Mouse (Mus musculus) liver, adult 2 months (tissue): ENCODE measurements around the gene Scaf4. TPM values are rescaled to one million over a fixed set of nuclear protein-coding genes. Genes with fewer than 3 reads are reported as not detected.

Experiments
- DNase-seq: peaks from one replicate; pipeline ENCODE4 v3.0.0-alpha.2; 2011; ENCODE audit warnings: low read depth, low spot score; ENCODE audit errors: extremely low read depth
- H3K27ac ChIP-seq: fragments of 200-500 bp; replicated peaks from 2 replicates; pipeline ENCODE4 v1.5.1; 2012; ENCODE audit warnings: low read depth, mild to moderate bottlenecking, control low read depth, inconsistent platforms, low read length; ENCODE audit not compliant: insufficient read depth
- H3K27me3 ChIP-seq: fragments of 200-500 bp; 2 replicates; pipeline ENCODE4 v1.6.1; 2012; ENCODE audit warnings: mild to moderate bottlenecking, moderate library complexity, low read length, inconsistent platforms; ENCODE audit not compliant: control insufficient read depth, insufficient read depth
- H3K36me3 ChIP-seq: fragments of 200-500 bp; 2 replicates; pipeline ENCODE4 v1.6.1; 2012; ENCODE audit warnings: low read length, inconsistent platforms; ENCODE audit not compliant: control insufficient read depth, insufficient read depth
- H3K4me1 ChIP-seq: fragments of 200-500 bp; 2 replicates; pipeline ENCODE4 v1.6.1; 2011; ENCODE audit warnings: low read length; ENCODE audit not compliant: control insufficient read depth, insufficient read depth
- H3K4me3 ChIP-seq: fragments of 200-500 bp; 2 replicates; pipeline ENCODE4 v1.5.1; 2011; ENCODE audit warnings: low read depth, mild to moderate bottlenecking, control low read depth, low read length, moderate library complexity; ENCODE audit not compliant: insufficient read depth
- H3K79me2 ChIP-seq: fragments of 200-500 bp; 2 replicates; pipeline ENCODE4 v1.6.1; 2012; ENCODE audit warnings: inconsistent platforms, mild to moderate bottlenecking, low read length, moderate library complexity; ENCODE audit not compliant: control insufficient read depth, insufficient read depth
- H3K9ac ChIP-seq: fragments of 200-500 bp; 2 replicates; pipeline ENCODE4 v1.6.1; 2012; ENCODE audit warnings: low read depth, mild to moderate bottlenecking, control low read depth, inconsistent platforms, low read length
- CTCF ChIP-seq: fragments of 200-500 bp; IDR thresholded peaks from 2 replicates; pipeline ENCODE4 v1.5.1; 2011; ENCODE audit warnings: low read depth, low read length, control low read depth
- POLR2A ChIP-seq: fragments of 200-500 bp; IDR thresholded peaks from 2 replicates; pipeline ENCODE4 v1.6.1; 2011; ENCODE audit warnings: low read length, control low read depth; ENCODE audit not compliant: insufficient read depth; ENCODE audit errors: extremely low read depth
- WGBS: fragments of 180-500 bp; shearing (Covaris S2); methylation state at CpG from one replicate; pipeline ENCODE4 v1.1.7; 2018; 5-methylcytosine and 5-hydroxymethylcytosine counted together
- polyA plus RNA-seq: library from polyadenylated mRNA; depleted of rRNA; stranded (reverse); fragments of >200 nt; gene quantifications from 2 replicates; pipeline ENCODE4 v1.2.3, GENCODE M21; 2012
- total RNA-seq: library from RNA; depleted of rRNA; stranded (reverse); fragments of >200 nt; gene quantifications from 2 replicates; pipeline ENCODE4 v1.2.3, GENCODE M21; 2014

Scaf4 gene
- total and polyA plus RNA-seq, 2 experiments, result 8.2 to 20.9 TPM

DNA sequence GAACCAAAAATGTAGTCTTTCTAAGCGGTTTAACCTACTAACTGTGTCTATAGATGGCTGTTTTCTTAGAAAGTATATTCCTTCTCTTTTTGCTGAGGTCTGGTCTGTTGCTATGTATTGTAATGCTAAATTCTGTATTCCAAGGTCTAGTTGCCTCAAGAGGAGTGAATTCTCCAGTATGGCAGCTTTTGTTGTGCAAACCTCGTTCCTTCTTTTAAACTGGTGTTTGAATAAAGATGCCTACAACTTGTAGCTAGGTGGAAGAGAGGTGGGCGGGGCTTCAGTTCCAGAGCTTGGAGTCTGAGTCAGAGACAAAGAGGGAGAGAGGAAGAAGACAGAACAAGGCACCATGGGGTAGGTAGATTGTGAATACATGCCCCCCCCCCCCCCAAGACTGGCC lies 25.5 kb upstream of the Scaf4 start:
- no peaks in the 10 kb centered on the region for H3K36me3 ChIP-seq
- no peaks in the 10 kb centered on the region for H3K4me1 ChIP-seq
- TF ChIP-seq POLR2A (no peak), CTCF (no peak)
- H3K79me2 ChIP-seq, result no peaks in the 10 kb centered on the region
- no peak overlapping the region for H3K4me3 ChIP-seq
- no peaks in the 10 kb centered on the region for H3K27me3 ChIP-seq
- DNase-seq, result no peak
- no peak overlapping the region for H3K9ac ChIP-seq
- WGBS, result 75% methylated on average over 3 of the region's 3 CpGs
- H3K27ac ChIP-seq, result no peak overlapping the region

DNA sequence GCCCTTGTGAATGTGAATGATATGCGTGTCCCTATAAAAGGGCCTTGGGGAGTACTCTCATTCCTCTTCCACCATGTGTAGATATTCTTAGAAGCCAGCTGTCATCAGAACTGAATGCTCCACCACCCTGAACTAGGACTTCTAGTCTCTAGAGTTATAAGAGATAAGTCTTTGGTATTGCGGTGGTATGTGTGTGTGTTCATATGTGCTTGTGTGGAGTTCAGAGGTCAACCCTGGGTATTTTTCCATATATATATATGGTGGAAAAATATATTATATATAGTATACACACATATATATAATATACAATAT lies 19.6 kb upstream of the Scaf4 start:
- Histone ChIP-seq H3K27me3 (no peaks in the 10 kb centered on the region), H3K27ac (no peak overlapping the region), H3K79me2 (no peaks in the 10 kb centered on the region), H3K36me3 (no peaks in the 10 kb centered on the region), H3K9ac (no peak overlapping the region), H3K4me3 (no peak overlapping the region), H3K4me1 (no peaks in the 10 kb centered on the region)
- WGBS, result 98% methylated on average over 2 of the region's 2 CpGs
- no peak for DNase-seq
- no peak for TF ChIP-seq POLR2A
- TF ChIP-seq CTCF, result no peak

DNA sequence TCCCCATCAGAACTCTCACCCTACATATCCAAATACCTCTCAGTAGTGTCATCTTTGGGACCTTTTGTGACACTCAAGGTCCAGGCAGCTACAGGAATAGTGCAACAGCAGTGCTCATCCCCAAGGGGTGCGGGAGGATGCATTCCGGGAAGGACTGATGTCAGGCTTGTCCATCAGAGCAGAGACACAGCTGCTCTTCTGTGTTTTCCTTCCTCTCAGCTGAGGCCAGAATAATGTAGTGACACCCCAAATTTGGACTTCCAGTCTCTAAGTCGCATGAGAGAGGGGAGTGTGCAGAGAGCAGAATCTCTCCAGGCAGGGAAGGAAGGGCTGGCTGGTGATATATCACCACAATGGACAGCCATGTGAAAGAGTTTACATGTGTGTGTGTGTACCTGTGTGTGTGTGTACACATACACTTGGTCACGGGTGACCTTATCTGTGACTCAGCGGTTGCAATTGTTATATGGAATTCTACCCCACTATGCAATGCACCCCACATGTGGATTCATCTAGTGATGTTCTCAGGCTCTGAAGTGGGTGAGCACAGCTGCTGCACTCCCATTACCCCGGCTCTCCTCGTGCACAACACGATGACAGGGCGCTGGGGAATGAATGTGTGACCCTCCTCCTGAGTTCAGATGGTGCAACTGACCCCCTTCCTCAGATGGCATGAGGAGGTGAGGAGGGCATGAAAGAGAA lies 19.1 kb upstream of the Scaf4 start:
- no peak overlapping the region for H3K27ac ChIP-seq
- WGBS, result 81% methylated on average over 9 of the region's 9 CpGs
- H3K4me3 ChIP-seq, result no peak overlapping the region
- H3K9ac ChIP-seq, result no peak overlapping the region
- no peaks in the 10 kb centered on the region for H3K79me2 ChIP-seq
- no peaks in the 10 kb centered on the region for H3K36me3 ChIP-seq
- no peak for TF ChIP-seq POLR2A
- TF ChIP-seq CTCF, result no peak
- no peaks in the 10 kb centered on the region; the same call in 1 of the 2 replicates for H3K4me1 ChIP-seq
- no peak for DNase-seq
- H3K27me3 ChIP-seq, result no peaks in the 10 kb centered on the region

DNA sequence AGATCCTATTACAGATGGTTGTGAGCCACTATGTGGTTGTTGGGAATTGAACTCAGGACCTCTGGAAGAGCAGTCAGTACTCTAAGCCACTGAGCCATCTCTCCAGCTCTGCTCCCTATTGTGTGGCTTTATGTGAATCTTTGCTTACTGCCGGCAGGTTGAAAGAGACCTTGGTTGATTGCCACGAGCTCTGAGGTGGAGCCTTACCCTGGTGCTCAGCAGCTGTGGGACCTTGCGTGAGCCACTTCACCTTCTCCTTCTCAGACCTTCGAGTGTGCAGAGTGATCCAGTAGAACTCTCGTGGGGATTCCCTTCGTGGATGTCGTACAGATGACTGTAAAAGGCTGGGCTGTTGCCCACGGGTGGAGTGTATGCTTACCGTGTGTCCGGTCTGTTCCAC lies 17.4 kb upstream of the Scaf4 start:
- no peaks in the 10 kb centered on the region for H3K27me3 ChIP-seq
- H3K4me1 ChIP-seq, result peaks cover 2% of the 10 kb centered on the region
- no peak for DNase-seq
- TF ChIP-seq POLR2A, result no peak
- no peak for TF ChIP-seq CTCF
- 80% methylated on average over 10 of the region's 10 CpGs for whole genome bisulfite sequencing
- H3K4me3 ChIP-seq, result no peak overlapping the region
- H3K36me3 ChIP-seq, result no peaks in the 10 kb centered on the region
- H3K9ac ChIP-seq, result no peak overlapping the region
- no peaks in the 10 kb centered on the region for H3K79me2 ChIP-seq
- no peak overlapping the region for H3K27ac ChIP-seq

DNA sequence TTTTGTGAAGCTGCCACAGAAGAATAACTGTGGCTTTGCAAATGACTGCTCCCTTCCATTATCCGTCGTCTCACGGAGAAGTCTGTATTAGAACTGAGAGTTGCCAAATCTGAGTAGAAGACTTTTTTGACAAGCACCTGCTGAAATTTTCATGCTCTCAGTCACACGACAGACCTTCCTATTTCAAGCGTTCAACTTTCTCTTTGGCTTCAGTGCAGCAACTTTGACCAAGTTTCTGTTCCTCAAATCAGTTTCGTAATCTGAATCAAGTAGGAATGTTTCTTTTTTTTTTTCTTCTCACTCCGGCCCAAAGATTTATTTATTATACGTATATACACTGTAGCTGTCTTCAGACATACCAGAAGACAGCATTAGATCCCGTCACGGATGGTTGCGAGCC lies 16.6 kb upstream of the Scaf4 start:
- TF ChIP-seq POLR2A (no peak), CTCF (no peak)
- peaks cover 2% of the 10 kb centered on the region for H3K4me1 ChIP-seq
- no peak overlapping the region for H3K9ac ChIP-seq
- H3K79me2 ChIP-seq, result no peaks in the 10 kb centered on the region
- DNase-seq, result no peak
- no peak overlapping the region for H3K27ac ChIP-seq
- no peaks in the 10 kb centered on the region for H3K27me3 ChIP-seq
- WGBS, result 91% methylated on average over 11 of the region's 11 CpGs
- no peaks in the 10 kb centered on the region for H3K36me3 ChIP-seq
- H3K4me3 ChIP-seq, result no peak overlapping the region

DNA sequence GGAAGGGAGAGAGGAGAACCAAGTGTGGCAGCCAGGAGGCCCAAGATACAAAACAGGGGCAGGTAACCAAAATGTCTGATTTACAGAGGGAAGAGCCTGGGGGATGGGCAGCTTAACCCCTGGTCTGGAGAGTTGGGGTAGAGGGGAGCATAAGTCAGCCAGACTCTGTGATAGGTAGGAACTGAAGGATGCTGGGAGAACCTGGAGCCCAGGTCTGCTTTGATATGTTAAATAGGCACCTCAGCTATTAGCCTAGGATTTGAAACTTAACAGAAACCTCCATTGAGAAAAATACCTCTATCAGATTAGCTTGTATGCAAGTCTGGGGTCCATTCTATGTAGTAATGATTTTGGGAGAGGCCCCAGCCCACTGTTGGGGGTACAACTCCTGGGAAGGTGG lies 15.3 kb upstream of the Scaf4 start:
- Histone ChIP-seq H3K4me3 (no peak overlapping the region), H3K79me2 (no peaks in the 10 kb centered on the region), H3K27me3 (no peaks in the 10 kb centered on the region), H3K4me1 (peaks cover 2% of the 10 kb centered on the region), H3K9ac (no peak overlapping the region), H3K27ac (no peak overlapping the region), H3K36me3 (no peaks in the 10 kb centered on the region)
- TF ChIP-seq POLR2A, result no peak
- TF ChIP-seq CTCF, result no peak
- no peak for DNase-seq
